Mouse (Mus musculus): ENCODE data around the gene Vsir.

GRCm38 (mm10) chr10:60380229-60380628 lies 33.6 kb downstream of the Vsir start:
- TF ChIP-seq CTCF (IDR thresholded peaks at IDR 0.05; ENCODE audit: borderline replicate concordance, insufficient read depth, low read depth, low read length) (no peak), POLR2A (IDR thresholded peaks at IDR 0.05; ENCODE audit: borderline replicate concordance, insufficient read depth, low read length) (no peak)
